Mouse (Mus musculus): ENCODE results near the gene Mphosph9.
"Not testable (repeated sequence)": the region's sequence is repeated elsewhere in the genome, so short reads cannot be mapped to it uniquely, and the experiment has no call there.

Gene Mphosph9

DNA sequence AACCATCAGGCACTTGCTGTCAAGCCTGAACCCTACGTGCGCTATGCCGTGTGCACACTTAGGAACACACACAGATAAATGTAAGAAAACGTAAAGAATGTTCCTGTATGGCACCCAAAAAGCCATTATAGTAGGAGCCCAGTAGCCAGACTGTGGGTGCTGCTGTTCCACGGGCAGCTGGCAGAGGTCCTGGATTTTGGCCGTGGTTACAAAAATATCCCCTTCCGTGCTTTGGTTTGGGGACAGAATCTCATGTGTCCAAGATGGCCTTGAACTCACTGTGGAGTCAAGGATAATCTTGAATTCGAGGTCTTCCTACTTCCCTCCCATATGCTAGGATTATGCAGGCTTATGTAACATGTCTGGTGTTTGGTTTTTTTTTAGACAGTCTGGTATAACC, 15.1 kb upstream of the Mphosph9 start:
- DNase-seq (ENCODE audit: low spot score in 2 of 2), result no peak

DNA sequence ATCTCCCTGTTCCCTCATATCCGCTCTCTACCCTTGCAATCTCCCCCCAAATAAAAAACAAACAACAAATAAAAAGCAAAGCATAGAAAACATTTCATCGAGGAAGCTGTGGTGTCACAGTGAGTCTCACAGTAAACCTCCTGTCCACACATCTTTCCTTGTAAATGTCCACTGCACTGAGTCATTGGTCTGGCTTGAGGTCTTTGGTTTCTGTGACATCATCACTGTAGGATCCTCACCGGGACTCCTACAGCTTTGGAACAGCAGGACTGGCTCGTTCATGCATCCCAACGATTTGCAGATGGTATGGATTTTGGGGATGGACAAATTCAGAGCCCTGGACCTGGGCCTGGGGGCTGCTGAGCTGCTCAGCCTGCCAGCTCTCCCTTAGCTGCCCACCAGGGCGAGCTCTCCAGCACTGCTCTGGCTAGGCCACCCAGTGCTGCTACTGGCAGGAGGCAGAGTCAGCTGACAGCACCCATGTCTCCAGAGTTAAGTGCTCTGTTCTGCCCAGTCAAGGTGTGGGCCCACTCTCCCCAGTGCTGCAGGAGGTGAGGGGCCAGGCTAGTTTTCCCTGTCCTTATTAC, 14.1 kb upstream of the Mphosph9 start:
- DNase-seq (ENCODE audit: low spot score in 2 of 2), result not testable (repeated sequence)

DNA sequence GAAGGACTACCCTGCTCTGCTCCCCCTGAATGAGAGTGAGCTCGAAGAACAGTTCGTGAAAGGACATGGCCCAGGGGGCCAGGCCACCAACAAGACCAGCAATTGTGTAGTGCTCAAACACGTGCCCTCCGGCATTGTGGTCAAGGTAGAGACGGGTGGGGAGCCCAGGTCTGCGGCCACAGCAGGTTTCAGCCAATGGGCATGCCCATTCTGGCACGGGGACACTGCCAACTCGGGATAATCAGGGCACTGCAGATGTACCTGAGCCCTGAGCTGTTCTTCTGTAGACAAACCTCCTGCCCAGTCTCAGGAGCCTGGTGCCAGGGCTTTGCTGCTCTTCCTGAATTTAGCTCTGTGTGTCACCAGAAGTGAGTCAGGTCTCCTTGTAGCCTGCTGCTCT, 11.0 kb upstream of the Mphosph9 start:
- no peak for DNase-seq (ENCODE audit: low spot score in 2 of 2)

DNA sequence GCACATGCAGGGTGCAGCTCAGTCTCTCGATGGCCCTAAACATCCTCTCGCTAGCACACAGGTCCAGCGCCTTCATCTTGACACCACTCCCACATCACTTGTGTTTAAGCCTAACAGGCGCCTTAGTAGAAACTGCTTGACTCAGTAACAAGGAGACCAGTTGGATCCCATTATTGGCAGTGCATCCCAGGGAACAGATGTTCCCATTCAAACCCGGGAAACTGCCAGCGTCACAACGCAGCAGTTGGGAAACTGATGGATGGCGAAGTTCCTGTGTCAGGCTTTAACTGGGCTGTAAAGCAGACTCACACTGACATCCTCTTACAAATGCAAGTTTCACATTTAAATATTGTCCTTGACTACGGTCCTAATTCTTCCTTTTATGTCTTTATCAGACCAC, 10.1 kb upstream of the Mphosph9 start:
- DNase-seq (ENCODE audit: low spot score in 2 of 2), result peak in 1 of 2 experiments; percentile 43

DNA sequence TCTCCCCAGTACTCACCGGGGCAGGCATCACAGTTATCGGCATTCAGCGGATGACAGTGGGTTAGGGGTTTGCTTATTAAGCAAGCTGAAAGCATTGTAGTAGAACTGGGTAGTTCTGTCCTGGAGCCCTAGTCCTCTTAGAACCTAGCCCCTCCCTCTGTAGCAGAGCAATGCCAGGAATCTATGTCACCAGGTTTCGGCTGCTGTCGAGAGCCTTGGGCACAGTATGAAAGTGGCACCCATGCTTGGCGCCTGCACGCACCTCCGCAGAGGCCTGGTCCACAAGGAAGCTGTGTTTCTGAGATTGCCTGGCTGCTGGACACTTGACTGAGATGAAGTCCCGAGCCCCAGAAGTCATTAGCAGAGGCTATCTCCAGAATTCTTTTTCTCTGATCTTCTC, 9.3 kb upstream of the Mphosph9 start:
- no peak for DNase-seq (ENCODE audit: low spot score in 2 of 2)

DNA sequence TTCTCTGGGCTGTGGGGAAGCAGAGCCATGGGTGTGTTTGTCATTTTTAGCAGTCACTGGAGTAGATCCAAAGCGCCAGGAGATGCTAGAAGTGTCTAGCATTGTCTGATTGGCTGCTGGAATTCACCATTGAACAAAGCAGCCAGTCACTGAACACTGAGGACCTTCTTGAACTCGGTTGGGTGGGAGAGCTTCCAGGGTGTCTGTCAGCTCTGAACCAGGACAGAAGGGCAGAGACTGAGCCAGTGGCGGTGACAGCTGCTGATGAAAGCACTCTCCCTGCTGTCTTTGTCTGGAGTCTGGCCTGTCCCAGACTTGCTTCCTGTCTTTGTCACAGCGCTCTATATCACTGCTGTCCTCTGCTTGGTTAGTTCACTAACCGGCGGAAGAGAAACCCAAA, 6.6 kb upstream of the Mphosph9 start:
- DNase-seq (ENCODE audit: low spot score in 2 of 2), result peak; percentile 66 to 77

DNA sequence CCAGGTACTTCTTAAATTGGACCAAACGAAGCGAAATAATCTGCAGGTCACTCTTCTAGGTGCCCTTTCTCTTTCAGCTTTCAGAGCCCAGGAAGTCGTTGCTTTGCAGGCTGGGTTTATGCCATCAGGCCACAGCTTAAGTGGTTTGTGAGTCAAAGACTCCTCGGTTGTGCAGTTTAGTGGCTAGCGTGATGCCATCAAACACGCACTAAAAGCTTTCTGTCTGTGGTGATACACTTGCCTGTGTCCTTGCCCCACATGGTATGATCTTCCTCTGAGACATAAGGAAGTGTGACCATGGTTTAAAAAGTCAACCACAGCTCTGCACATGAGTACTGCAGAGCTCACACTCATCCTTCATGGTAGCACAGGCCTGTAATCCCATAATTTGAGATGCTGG, 2.3 kb upstream of the Mphosph9 start:
- no peak for DNase-seq (ENCODE audit: low spot score in 2 of 2)

DNA sequence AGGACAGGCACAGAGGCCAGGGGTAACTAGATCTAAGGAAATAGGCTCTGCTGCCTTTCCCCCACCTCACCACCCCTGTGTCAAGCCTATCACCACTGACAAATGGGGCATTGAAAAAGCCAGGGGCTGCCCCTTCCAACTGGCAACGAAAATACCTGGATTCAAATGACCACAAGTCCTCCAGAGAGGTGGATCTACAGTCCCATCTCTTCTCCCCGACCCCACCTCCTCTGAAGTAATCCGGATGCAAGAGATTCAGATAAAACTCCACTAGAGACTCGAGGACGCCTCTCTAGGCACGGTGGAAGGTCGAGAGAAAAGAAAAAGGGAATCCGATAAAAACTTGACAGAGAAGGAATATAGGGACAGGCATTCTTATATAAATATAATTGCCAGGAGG, 943 bp downstream of the Mphosph9 start:
- DNase-seq (ENCODE audit: low spot score in 2 of 2), result peak in 1 of 2 experiments; percentile 17

DNA sequence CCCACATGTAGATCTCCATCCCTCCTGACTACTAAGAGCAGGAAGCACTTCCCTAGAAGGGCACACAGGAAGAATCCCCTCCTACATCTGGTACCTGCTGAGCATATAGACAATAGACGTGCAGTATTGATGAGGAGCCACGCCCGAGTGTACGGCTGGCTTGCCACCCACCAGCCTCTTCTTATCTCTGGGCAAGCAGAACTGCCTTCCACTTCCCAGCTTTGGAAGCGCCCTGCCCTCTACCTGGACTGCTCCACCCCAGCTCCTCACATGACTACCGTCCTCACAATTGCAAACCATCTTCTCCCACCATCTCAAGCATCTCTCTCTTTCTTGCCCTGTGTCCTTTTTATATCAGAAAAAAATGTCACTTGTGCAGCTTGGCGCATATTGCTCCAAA, 10.1 kb downstream of the Mphosph9 start:
- no peak for DNase-seq (ENCODE audit: low spot score in 2 of 2)

DNA sequence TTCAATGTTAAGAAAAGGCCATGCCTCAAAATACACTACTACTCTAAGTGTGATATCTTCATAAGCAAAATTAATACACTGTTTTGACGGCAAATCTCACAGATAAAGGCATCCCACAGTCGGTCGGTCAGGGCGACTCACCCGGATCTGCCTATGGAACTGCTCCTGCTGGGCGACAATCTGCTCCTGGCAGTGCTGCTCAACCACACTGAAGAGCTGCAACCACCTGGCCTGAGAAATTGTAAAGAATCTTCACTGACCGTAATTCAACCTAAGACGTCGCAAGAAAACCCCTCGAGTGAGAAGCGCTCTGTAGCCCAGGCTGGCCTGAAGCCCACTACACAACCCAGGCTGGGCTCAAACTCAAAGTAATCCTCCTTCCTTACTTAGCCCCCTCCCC, 11.8 kb downstream of the Mphosph9 start:
- no peak for DNase-seq (ENCODE audit: low spot score in 2 of 2)

DNA sequence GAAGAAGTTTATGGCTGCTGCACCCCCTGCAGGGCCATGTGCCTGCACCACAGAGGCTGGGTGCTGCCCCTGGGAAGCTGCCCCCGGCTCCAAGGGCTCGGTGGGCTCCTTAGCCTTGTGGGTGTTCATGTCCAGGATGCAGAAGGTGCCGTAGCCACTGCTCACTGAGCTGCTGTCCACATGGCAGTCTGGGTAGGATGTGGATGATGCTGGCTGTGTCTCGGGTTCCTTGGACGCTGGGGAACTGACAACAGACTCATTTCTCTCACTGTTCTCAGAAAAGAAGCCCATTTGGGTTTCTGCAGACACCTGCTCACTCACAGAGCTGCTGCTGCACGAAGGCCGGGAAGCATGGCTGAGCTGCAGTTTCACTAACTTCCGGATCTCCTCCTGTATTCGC, 12.3 kb downstream of the Mphosph9 start:
- DNase-seq (ENCODE audit: low spot score in 2 of 2), result no peak

DNA sequence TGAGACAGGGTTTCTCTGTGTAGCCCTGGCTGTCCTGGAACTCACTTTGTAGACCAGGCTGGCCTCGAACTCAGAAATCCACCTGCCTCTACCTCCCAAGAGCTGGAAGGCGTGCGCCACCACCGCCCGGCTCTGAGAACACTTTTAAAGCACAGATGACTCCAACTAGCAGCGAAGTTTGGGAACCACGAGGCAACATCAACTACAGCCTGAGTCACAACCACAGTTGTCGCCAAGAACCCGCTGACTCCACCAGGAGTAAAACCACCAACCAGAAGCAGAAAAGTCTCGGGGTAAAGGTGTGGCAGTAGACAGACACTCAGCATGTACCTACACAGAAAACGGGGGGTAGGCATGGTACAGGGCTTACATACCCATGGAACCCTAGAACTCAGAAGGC, 17.7 kb downstream of the Mphosph9 start:
- DNase-seq (ENCODE audit: low spot score in 2 of 2), result no peak

DNA sequence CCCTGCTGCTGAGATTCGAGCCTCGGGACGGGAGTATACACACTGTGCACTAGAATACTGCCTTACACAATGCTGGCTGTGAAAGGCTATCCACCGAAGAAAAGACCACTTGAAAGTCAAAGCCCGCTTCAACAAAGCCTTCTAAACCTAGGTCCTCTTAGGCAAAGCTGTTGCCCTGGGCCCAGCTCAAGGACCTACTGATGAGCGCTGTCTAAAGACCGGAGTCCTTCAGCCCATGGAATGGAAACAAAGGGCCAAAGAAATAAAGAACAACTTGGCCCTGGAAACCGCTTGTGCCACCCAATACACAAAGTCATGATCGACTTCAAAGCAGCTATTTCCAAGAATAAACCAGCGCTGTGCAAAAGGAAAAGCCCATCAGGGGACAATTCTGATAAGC, 18.6 kb downstream of the Mphosph9 start:
- DNase-seq (ENCODE audit: low spot score in 2 of 2), result no peak

DNA sequence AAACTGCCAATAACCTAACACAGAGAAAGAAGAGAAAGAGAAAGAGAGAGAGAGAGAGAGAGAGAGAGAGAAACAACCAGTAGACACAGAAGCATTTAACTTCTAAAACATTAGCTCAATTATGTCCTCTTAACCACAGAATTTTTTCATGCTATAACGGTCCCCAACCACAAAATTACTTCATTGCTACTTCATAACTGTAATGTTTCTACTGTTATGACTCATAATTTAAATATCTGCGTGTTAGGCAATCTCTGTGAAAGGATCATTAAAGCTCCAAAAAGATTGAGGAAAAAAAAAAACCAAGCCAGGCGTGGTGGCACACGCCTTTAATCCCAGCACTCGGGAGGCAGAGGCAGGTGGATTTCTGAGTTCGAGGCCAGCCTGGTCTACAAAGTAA, 24.9 kb downstream of the Mphosph9 start:
- DNase-seq (ENCODE audit: low spot score in 2 of 2), result not testable (repeated sequence)

DNA sequence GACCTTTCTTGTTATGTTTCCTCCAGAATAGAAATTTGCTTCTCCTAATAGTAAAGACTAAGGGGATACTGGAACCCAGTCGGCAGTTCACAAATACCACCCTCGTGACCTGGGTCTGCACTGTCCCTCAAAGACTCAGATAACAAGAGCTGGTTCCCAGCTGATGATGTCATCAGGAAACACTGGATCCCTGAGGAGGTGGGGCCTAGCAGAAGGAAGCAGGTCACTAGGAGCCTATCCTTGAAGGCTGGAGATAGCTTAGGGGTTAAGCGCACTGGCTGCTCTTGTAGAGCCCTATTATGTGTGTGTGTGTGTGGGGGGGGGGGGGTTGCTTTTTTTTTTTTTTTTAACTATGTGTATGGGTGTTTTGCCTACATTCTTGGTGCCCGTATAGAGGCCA, 27.6 kb downstream of the Mphosph9 start:
- DNase-seq (ENCODE audit: low spot score in 2 of 2), result no peak

DNA sequence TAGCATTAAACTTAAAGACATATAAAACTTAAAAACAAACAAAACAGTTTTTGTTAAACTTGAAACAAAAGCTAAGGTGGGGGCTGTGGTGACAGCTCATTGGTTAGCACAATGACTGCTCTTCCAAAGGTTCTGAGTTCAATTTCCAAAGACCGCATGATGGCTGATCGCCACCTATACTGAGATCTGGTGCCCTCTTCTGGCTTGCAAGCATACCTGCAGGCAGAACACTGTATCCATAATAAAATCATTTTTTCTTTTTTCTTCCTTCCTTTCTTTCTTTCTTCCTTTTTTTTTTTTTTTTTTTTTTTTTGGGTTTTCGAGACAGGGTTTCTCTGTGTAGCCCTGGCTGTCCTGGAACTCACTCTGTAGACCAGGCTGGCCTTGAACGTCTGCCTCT, 28.5 kb downstream of the Mphosph9 start:
- not testable (repeated sequence) for DNase-seq (ENCODE audit: low spot score in 2 of 2)

DNA sequence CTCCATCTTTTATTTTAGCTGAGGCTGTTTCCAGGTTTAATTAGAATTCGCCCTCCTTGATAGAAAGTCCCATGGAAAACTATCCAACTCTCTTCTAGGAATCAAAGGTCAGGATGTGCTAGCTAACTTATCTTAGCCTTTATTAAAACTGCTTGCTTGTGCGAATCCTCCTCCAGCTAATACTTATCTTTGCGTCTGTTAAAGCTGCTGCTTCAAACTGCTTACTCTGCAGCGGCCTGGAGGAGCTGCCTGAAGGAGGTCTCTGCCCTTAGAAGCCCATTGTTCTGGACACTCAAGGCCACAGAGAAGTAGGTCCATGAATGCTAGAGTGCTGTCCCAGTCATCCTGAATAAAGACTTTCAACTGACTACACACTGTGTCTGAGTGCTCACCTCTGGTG, 31.3 kb downstream of the Mphosph9 start:
- no peak for DNase-seq (ENCODE audit: low spot score in 2 of 2)

DNA sequence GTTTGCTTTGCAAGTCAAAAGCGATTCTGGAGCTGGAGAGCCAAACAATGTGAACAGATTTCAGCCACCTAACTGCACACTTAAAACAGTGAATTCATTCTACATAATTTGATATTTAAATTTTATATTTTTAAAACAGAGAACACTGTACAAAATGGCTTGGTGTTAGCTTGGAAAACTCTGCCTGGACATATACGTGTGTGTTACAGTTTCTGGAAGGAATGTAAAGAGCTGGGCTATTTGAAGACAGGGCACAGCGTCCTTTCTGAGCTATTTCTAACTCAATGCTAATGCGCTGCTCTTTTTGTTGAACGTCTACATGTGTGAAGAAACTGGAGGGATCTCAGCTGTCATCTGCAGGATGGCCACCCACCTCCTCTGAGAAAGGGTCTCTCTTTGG, 33.8 kb downstream of the Mphosph9 start:
- no peak for DNase-seq (ENCODE audit: low spot score in 2 of 2)

DNA sequence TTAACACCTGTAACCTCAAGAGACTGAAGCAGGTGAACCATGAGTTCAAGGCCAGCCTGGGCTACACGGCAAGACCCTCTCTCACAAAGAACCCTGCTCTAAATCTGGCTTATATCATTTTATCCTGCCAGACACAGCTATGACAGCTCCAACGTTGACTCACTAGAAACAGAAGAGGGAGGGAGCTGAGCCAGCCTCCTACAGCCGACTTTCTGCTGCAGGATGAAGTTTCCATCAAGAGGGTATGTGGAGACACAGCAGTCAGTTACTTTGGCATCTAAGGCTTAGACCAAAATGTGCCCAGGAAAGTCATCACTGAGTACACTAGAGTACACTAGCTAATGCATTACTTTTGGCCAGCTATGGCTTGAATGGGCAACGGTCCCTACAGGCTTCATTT, 37.6 kb downstream of the Mphosph9 start:
- DNase-seq (ENCODE audit: low spot score in 2 of 2), result no peak

DNA sequence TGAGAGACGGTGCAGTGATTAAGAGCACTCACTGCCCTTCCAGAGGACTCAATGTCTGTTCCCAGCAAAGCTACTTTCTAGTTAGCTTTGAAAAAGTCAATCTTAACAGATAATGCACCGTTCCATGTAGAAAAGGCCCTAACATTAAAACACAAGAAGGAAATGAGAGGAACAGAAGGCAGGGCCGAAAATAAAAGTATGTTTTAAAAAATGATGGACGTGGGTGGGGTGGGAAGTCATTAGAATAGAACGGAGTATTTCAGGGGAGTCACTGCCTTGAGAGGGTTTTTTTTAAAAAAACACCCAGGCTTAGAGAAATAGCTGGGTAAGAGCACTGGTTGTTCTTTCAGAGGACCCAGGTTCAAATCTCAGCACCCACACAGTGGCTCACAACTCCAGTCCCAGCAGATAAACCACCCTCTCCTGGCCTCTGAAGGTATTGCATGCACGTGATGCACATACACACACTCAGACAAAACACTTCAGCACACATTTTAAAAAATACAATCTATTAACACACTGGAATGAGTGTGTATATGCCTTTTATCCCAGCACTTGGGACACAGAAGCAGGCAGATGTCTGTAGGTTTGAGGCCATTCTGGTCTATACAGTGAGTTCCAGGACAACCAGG, 40.0 kb downstream of the Mphosph9 start:
- no peak for DNase-seq (ENCODE audit: low spot score in 2 of 2)

DNA sequence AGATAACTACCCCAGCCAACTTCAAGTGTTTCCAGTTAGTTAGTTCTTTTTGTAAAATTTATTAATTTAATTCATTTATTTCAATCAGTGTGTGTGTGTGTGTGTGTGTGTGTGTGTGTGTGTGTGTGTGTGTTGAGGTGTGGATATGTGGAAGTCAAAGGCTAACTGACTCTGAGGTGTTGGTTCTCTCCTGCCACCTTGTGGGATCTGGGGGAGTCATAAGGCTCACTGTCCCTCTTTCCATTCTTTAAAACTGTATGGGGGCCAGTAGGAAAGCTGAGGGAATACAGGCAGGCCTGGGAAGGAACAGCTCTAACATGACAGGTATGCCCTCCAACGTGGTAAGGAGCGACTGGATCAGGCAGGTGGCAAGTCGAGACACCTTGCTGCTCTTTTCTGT, 43.4 kb downstream of the Mphosph9 start:
- peak in 1 of 2 experiments; percentile 7 for DNase-seq (ENCODE audit: low spot score in 2 of 2)

DNA sequence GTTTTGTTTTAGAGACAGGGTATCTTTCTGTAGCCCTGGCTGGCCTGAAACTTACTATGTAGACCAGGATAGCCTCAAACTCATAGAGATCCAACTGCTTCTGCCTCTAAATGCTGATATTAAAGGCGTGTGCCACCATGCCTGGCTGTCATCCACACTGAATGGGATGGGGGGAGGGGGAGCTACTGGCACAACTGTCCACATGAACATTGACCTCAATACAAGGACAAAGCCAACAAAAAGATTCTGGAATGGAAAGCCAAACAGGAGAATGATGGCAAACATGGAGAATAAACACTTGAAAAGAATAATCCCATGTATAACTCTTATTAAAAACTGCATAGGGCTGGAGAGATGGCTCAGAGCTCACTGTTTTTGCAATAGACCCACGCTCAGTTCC, 44.9 kb downstream of the Mphosph9 start:
- DNase-seq (ENCODE audit: low spot score in 2 of 2), result no peak

DNA sequence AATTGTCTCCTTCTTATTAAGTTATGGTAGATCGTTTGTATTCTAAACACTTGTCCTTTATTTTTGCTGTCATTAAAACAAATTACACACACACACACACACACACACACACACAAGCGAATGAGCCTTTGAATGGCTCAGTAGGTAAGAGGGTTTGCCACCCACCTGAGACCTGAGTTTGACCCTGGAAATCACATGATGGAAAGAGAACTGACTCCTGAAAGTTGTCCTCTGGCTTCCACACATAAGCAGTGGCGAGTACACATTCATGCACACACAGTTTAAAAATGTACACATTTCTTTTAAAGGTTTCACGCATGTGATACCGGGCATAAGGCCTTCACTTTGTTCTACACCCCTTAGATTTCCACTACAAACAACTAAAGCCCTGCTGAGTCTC, 57.5 kb downstream of the Mphosph9 start:
- no peak for DNase-seq (ENCODE audit: low spot score in 2 of 2)

DNA sequence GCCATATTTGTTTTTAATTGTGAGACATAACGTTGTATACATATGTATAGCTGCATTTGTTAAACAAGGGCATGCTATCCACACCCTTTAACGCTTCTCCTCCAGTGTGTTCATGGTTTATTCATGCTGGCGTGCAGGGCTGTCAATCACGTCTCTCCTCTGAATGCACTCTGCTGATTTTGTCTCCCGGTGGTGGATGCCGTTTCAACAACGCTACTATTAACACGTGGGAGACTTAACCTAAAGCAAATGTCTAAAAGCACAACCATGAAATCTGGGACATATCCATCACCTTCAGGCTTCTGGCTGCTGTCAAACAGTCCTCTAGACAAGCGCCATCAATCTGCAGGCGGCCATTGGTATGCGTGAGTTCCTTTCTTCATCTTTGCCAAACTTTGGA, 58.1 kb downstream of the Mphosph9 start:
- DNase-seq (ENCODE audit: low spot score in 2 of 2), result no peak
